Mouse (Mus musculus) embryonic facial prominence, embryonic 15.5 days (tissue): ENCODE measurements around the gene Actl11. TPM values are rescaled to one million over a fixed set of nuclear protein-coding genes. Genes with fewer than 3 reads are reported as not detected.

Experiments
- polyA plus RNA-seq: library from polyadenylated mRNA; unstranded; fragments of >200 nt; fragmentation: Nextera tagmentation; extraction: Ambion mirVana; gene quantifications from 2 replicates; pipeline ENCODE4 v1.2.1, GENCODE M21; 2015

The Actl11 gene
- polyA plus RNA-seq, 1 experiment from 2014 or later: not detected

Other genes with a start within 250 kb of the Actl11 start
- 1.9 and 3.4 TPM in 2 replicates for gene Gnat1, start 248.8 kb upstream of the Actl11 start, polyA plus RNA-seq
- gene Sema3f, start 218.0 kb upstream of the Actl11 start, polyA plus RNA-seq: 40.6 and 44.6 TPM in 2 replicates
- 198 and 218 TPM in 2 replicates for gene Rbm5, start 157.5 kb upstream of the Actl11 start, polyA plus RNA-seq
- gene Rbm6, start 55.2 kb upstream of the Actl11 start, polyA plus RNA-seq: 75.7 and 77.6 TPM in 2 replicates
- 17.2 and 18.2 TPM in 2 replicates for gene Mon1a, start 40.3 kb upstream of the Actl11 start, polyA plus RNA-seq
- gene Mst1r, start 21.6 kb upstream of the Actl11 start, polyA plus RNA-seq: 7.4 and 7.7 TPM in 2 replicates
- 5.9 and 6.0 TPM in 2 replicates for gene Camkv, start 7.2 kb downstream of the Actl11 start, polyA plus RNA-seq
- gene Traip, start 21.7 kb downstream of the Actl11 start, polyA plus RNA-seq: 16.6 and 18.7 TPM in 2 replicates
- 22.4 and 28.0 TPM in 2 replicates for gene Uba7, start 47.0 kb downstream of the Actl11 start, polyA plus RNA-seq
- gene Gm20661, start 54.6 kb downstream of the Actl11 start, polyA plus RNA-seq: 6.4 and 6.9 TPM in 2 replicates
- gene Inka1, start 57.4 kb downstream of the Actl11 start, polyA plus RNA-seq: 90.4 and 97.1 TPM in 2 replicates
- 9.5 and 12.7 TPM in 2 replicates for gene Cdhr4, start 64.0 kb downstream of the Actl11 start, polyA plus RNA-seq
- 0.52 and 0.64 TPM in 2 replicates for gene Gm20662, start 67.9 kb downstream of the Actl11 start, polyA plus RNA-seq
- gene Ip6k1, start 74.0 kb downstream of the Actl11 start, polyA plus RNA-seq: 67.9 and 68.7 TPM in 2 replicates
- 38.4 and 40.5 TPM in 2 replicates for gene Gmppb, start 120.8 kb downstream of the Actl11 start, polyA plus RNA-seq
- gene Amigo3, start 124.7 kb downstream of the Actl11 start, polyA plus RNA-seq: 4.0 and 5.0 TPM in 2 replicates
- 3.1 and 3.5 TPM in 2 replicates for gene Mst1, start 152.0 kb downstream of the Actl11 start, polyA plus RNA-seq
- gene Rnf123, start 154.9 kb downstream of the Actl11 start, polyA plus RNA-seq: 28.7 and 34.9 TPM in 2 replicates
- 48.3 and 51.2 TPM in 2 replicates for gene Apeh, start 166.1 kb downstream of the Actl11 start, polyA plus RNA-seq